Mouse (Mus musculus) forebrain, embryonic 15.5 days (tissue): ENCODE results near the gene Ldhb. TPM values are rescaled to one million over a fixed set of nuclear protein-coding genes. Genes with fewer than 3 reads are reported as not detected.

Source experiments
- ATAC-seq: fragments of 200-750 bp; cut with Nextera tagmentation; replicated peaks from 2 replicates; pipeline ENCODE4 v1.8.0; 2017; ENCODE audit warnings: mild to moderate bottlenecking, moderate TSS enrichment, moderate library complexity
- H3K27ac ChIP-seq: fragments of 300-500 bp; sonication (generic); replicated peaks from 2 replicates; pipeline ENCODE4 v1.5.1; 2015; ENCODE audit warnings: mild to moderate bottlenecking, inconsistent platforms
- H3K27me3 ChIP-seq: fragments of 300-500 bp; sonication (generic); 2 replicates; pipeline ENCODE4 v1.6.1; 2015; ENCODE audit warnings: inconsistent platforms
- H3K36me3 ChIP-seq: fragments of 300-500 bp; sonication (generic); 2 replicates; pipeline ENCODE4 v1.6.1; 2015; ENCODE audit warnings: mild to moderate bottlenecking, inconsistent platforms
- H3K4me1 ChIP-seq: fragments of 300-500 bp; sonication (generic); 2 replicates; pipeline ENCODE4 v1.6.1; 2015; ENCODE audit warnings: inconsistent platforms
- H3K4me2 ChIP-seq: fragments of 300-500 bp; sonication (generic); replicated peaks from 2 replicates; pipeline ENCODE4 v1.6.1; 2015; ENCODE audit warnings: mild to moderate bottlenecking, inconsistent platforms
- H3K4me3 ChIP-seq: fragments of 300-500 bp; sonication (generic); 2 replicates; pipeline ENCODE4 v1.5.1; 2015; ENCODE audit warnings: mild to moderate bottlenecking, inconsistent platforms
- H3K9ac ChIP-seq: fragments of 300-500 bp; sonication (generic); replicated peaks from 2 replicates; pipeline ENCODE4 v1.6.1; 2015; ENCODE audit warnings: mild to moderate bottlenecking, inconsistent platforms
- H3K9me3 ChIP-seq: fragments of 300-500 bp; sonication (generic); 2 replicates; pipeline ENCODE4 v1.6.1; 2016; ENCODE audit warnings: inconsistent platforms
- WGBS: fragments of 180-500 bp; shearing (Covaris S2); methylation state at CpG from one replicate; pipeline ENCODE4 v1.1.7; 2015; ENCODE audit warnings: mixed read lengths; 5-methylcytosine and 5-hydroxymethylcytosine counted together
- polyA plus RNA-seq: library from polyadenylated mRNA; unstranded; fragments of >200 nt; fragmentation: Nextera tagmentation; extraction: Ambion mirVana; gene quantifications from 2 replicates; pipeline ENCODE4 v1.2.1, GENCODE M21; 2015

Gene Ldhb
- 488 and 489 TPM in 2 replicates for polyA plus RNA-seq

DNA sequence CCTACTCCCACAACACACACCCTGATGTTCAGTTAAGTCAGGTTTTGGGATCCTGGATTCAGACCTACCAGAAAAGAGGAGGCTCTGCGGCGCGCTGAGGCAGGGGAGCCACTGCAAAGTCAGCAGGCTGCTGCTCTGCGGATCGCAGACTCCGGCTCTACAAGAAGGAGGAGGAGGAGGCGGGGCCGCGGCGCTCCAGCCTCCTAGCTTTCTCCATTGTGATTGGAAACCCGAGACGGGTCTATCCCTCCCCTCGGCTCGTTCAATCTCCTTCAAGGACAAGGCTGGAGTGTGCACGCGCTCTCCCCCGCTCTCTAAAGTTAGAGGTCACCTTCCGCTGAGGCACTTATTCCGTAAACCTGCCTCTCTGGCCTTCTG lies at the start of gene Ldhb:
Gene Ldhb, minus strand, starts transcription at position 173 of the 378 bp plus-strand sequence.
- no peaks in the 10 kb centered on the region for H3K36me3 ChIP-seq
- H3K4me3 ChIP-seq: peak within 1 kb of the TSS; percentile 72
- WGBS: under 1% methylated on average over 18 of the region's 19 CpGs
- peaks cover 9% of the 10 kb centered on the region; the same call in 1 of the 2 replicates for H3K27me3 ChIP-seq
- ATAC-seq: peak; percentile 99
- H3K9me3 ChIP-seq: no peaks in the 10 kb centered on the region
- peaks cover 30% of the 10 kb centered on the region for H3K4me1 ChIP-seq
- H3K9ac ChIP-seq: peak within 1 kb of the TSS; percentile 71
- peak within 1 kb of the TSS; percentile 74 for H3K27ac ChIP-seq
- peak within 1 kb of the TSS; percentile 80 for H3K4me2 ChIP-seq

DNA sequence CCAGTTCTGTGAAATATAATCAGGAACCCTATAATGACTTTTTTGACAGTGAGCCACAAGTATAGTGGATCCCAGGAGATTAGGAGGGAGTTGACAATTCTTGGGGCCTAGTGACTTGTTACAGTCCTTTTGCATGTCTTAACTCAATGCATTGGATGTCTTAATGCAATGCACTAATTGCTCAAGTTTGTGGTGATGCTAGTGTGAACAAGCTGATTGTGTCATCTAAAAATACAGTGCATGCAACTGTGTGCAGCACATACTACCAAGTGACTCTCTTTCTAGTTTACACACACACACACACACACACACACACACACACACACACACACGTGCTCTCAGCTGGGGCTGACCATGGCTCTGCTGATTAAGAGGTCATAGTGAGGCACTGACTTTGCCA lies 48.2 kb upstream of the Ldhb start:
- ATAC-seq: no peak
- no peak overlapping the region for H3K4me2 ChIP-seq
- no peaks in the 10 kb centered on the region for H3K4me1 ChIP-seq
- H3K36me3 ChIP-seq: no peaks in the 10 kb centered on the region
- no peaks in the 10 kb centered on the region for H3K9me3 ChIP-seq
- no peak overlapping the region for H3K9ac ChIP-seq
- no peak overlapping the region for H3K4me3 ChIP-seq
- 84% methylated on average over 1 of the region's 1 CpGs for WGBS
- no peaks in the 10 kb centered on the region for H3K27me3 ChIP-seq
- no peak overlapping the region for H3K27ac ChIP-seq

DNA sequence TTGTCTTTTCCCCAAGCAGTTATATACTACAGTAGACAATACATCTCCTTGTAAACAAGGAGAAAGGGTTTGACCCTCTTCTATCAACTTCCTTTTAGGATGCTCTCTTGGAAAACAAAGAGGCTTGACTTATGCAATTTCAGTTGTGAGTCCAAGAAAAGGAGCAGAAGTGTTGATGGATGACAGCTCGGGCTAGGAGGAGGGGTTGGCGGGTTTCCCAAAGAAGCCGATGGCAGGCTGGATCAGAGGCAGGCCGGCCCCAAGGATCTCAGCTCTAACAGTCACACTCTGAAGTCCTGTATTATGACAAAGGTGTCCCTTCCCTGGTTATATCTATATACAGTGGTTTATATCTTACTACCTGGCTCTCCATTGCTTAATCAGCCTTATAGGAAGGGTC lies 43.7 kb upstream of the Ldhb start:
- H3K27me3 ChIP-seq: no peaks in the 10 kb centered on the region
- ATAC-seq: no peak
- H3K27ac ChIP-seq: no peak overlapping the region
- H3K9ac ChIP-seq: no peak overlapping the region
- H3K36me3 ChIP-seq: no peaks in the 10 kb centered on the region
- no peak overlapping the region for H3K4me3 ChIP-seq
- no peaks in the 10 kb centered on the region for H3K4me1 ChIP-seq
- no peaks in the 10 kb centered on the region for H3K9me3 ChIP-seq
- no peak overlapping the region for H3K4me2 ChIP-seq
- WGBS: 80% methylated on average over 4 of the region's 4 CpGs

DNA sequence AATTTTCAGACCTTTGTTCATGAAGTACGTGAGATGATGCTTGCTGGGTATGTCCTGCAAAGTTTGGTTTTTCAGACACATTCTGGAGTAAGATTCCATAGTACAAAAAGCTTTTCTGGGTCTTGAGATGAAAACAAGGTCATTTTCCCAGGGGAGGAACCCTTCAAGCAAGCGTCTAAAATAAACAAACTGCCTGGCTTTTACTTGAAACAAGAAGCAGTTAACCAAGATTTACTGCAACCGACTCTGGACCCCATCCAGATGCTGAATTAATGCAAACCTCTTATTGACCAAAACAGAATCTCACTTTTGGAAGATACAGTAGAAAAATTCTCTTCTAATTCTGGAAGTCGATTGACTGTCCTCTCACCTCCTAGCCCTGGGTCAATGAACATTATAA lies 43.1 kb upstream of the Ldhb start:
- H3K27me3 ChIP-seq: no peaks in the 10 kb centered on the region
- no peak overlapping the region for H3K4me3 ChIP-seq
- H3K9ac ChIP-seq: no peak overlapping the region
- no peak overlapping the region for H3K4me2 ChIP-seq
- H3K36me3 ChIP-seq: no peaks in the 10 kb centered on the region
- H3K4me1 ChIP-seq: no peaks in the 10 kb centered on the region
- WGBS: 82% methylated on average over 4 of the region's 4 CpGs
- no peak for ATAC-seq
- no peak overlapping the region for H3K27ac ChIP-seq
- no peaks in the 10 kb centered on the region for H3K9me3 ChIP-seq

DNA sequence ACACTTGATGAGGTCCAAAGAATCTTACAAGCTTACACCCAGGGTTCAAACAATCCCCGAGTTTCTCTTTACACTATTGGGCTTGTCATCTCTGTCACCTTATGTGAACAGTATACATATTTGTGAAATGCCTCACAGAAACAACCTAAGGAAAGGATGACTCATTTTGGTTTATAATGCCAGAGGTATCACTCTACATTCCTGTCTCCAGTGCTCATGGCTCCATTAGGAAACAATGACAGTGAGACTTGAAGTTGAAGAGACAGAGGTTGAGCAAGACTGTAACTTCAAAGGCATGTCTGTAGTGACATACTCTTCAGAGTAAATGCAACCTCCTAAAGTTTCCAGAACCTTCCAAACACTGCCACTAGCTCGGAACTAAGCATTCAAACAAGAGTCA lies 40.6 kb upstream of the Ldhb start:
- H3K4me3 ChIP-seq: no peak overlapping the region
- no peaks in the 10 kb centered on the region for H3K36me3 ChIP-seq
- H3K4me1 ChIP-seq: no peaks in the 10 kb centered on the region
- no peaks in the 10 kb centered on the region for H3K9me3 ChIP-seq
- H3K9ac ChIP-seq: no peak overlapping the region
- H3K27ac ChIP-seq: no peak overlapping the region
- 91% methylated on average over 2 of the region's 2 CpGs for WGBS
- no peak overlapping the region for H3K4me2 ChIP-seq
- no peaks in the 10 kb centered on the region for H3K27me3 ChIP-seq
- no peak for ATAC-seq

DNA sequence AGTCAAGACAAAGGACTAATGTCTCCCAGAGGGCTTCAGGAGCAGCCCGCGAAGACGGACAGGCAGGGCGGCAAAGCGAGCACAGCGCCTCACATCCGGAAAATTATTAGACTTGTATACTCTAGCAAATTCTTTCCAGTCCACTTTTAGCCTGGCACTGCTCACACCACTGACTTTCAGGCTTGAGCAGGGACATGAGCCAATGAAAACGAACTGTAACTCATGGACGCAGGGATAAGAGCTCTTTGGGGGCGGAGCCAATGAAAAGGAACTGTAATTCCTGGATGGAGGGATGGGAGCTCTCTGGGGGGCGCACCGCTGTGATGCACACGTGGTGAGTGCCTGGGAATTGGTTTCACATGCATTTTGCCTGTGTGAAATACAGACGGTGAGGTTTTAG lies 37.4 kb upstream of the Ldhb start:
- Histone ChIP-seq H3K4me1 (no peaks in the 10 kb centered on the region), H3K4me2 (peak overlapping the region; percentile 11; the same call in 1 of the 2 replicates), H3K9me3 (no peaks in the 10 kb centered on the region), H3K27ac (no peak overlapping the region), H3K36me3 (no peaks in the 10 kb centered on the region), H3K27me3 (no peaks in the 10 kb centered on the region), H3K4me3 (no peak overlapping the region), H3K9ac (no peak overlapping the region)
- WGBS: 56% methylated on average over 14 of the region's 14 CpGs
- no peak for ATAC-seq

DNA sequence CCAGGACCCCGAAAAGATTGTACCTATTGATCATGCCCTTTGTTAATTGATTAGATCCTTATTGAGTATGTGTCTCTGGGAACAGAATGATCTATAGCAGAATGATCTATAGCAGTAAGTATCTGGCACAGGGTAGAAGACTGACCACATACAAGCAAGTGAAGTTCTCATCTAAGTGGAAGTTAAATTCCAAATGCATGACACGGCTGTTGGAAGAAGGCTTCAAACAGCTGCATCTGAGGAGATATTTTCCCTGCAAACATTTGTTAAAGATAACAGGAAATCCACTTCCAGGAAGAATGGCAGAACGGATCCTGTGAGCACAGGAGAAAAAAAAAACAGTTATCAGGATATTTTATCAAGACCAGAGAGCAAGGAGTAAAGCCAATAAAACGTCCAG lies 35.9 kb upstream of the Ldhb start:
- no peaks in the 10 kb centered on the region for H3K9me3 ChIP-seq
- H3K4me1 ChIP-seq: no peaks in the 10 kb centered on the region
- no peaks in the 10 kb centered on the region for H3K36me3 ChIP-seq
- H3K9ac ChIP-seq: no peak overlapping the region
- H3K27ac ChIP-seq: no peak overlapping the region
- H3K4me2 ChIP-seq: no peak overlapping the region
- WGBS: 87% methylated on average over 4 of the region's 4 CpGs
- no peak overlapping the region for H3K4me3 ChIP-seq
- ATAC-seq: no peak
- no peaks in the 10 kb centered on the region for H3K27me3 ChIP-seq

DNA sequence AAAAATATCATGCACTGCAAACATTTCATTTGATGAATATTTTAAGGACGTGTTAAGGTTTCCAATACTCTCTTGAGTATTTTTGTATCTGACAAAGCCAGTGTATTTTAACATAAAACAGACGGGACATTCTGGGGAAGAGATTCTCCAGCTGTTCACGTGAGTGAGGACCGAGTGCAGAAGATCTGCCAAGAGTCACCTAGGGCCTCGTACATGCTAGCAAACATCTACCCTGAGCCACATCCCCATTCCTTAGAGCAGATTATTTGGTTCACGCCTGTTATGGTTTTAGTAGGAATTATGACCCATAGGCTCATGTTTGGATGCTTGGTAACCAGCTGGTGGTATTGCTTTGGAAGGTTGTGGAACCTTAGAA lies 35.0 kb upstream of the Ldhb start:
- no peak overlapping the region for H3K27ac ChIP-seq
- H3K4me2 ChIP-seq: no peak overlapping the region
- no peaks in the 10 kb centered on the region for H3K36me3 ChIP-seq
- no peaks in the 10 kb centered on the region for H3K27me3 ChIP-seq
- ATAC-seq: no peak
- no peak overlapping the region for H3K4me3 ChIP-seq
- H3K9ac ChIP-seq: no peak overlapping the region
- H3K9me3 ChIP-seq: no peaks in the 10 kb centered on the region
- no peaks in the 10 kb centered on the region for H3K4me1 ChIP-seq
- WGBS: 92% methylated on average over 6 of the region's 6 CpGs

DNA sequence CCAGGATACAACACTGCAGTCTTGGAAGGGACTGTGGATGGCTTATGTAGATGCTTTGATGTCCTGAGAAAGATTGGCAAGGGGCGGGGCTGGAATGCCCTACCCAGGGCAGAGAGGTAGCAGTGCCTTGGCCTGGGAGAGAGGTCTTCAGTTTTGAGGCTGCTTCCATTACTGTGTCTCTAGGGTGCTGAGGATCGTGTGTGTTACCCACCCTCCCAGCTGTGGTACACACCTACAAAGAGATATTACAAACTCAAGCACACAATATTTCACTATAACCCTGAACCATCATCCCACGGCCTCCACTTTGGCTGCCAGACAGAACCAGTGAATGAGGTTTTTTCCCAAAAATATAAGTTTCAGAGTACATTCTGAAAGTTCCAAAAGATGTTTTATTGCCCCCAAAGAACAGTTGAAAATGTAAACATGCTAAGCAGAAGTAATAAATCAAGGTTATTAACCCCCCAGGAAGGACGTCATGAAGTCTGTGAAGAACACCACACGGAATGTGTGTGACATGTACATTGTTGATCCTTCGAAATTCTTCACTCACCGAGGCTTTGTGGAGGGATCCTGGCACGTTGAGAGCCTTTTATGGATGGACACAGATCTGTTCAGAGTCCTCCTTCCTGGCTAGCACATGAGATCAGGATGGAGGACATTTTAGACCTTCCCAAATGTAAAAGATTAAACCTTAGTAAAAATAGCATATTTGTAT lies 34.5 kb upstream of the Ldhb start:
- H3K36me3 ChIP-seq: no peaks in the 10 kb centered on the region
- WGBS: 84% methylated on average over 8 of the region's 8 CpGs
- no peak for ATAC-seq

DNA sequence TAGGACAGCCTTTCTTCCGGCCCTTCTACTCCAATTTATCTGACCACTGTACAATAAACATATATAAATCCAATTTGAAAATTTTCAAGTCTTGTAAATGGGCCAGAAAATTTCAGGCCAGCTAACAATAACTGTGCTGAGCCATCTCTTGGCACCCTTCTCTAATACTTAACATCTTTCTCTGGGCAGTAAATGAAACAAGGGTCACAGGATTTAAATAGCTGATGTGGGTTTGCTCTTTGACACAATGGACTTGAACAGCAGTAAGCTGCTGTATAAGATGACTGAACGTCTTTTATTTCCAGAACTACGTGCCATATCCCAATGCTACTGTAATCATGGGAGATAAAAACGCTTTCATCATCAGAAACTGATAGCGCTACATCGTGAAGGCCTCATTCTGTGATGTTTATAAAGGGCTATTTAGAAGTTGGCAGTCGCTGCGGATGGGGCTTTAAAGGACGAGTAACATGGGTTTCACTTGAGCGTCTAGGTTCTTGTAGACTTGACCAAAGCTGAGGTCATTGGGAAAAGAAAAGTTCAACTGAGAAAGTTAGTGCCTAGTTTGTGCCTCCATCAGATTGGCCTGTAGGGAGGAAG lies 32.9 kb upstream of the Ldhb start:
- H3K27me3 ChIP-seq: no peaks in the 10 kb centered on the region
- H3K36me3 ChIP-seq: no peaks in the 10 kb centered on the region
- no peaks in the 10 kb centered on the region for H3K9me3 ChIP-seq
- no peak overlapping the region for H3K9ac ChIP-seq
- H3K4me3 ChIP-seq: no peak overlapping the region
- H3K4me1 ChIP-seq: no peaks in the 10 kb centered on the region
- H3K4me2 ChIP-seq: no peak overlapping the region
- 88% methylated on average over 10 of the region's 10 CpGs for WGBS
- H3K27ac ChIP-seq: no peak overlapping the region
- no peak for ATAC-seq

More for the DNA sequence above, 34.5 kb upstream of the Ldhb start:
- Histone ChIP-seq H3K4me1 (no peaks in the 10 kb centered on the region), H3K4me2 (no peak overlapping the region), H3K27me3 (no peaks in the 10 kb centered on the region), H3K9ac (no peak overlapping the region), H3K27ac (no peak overlapping the region), H3K4me3 (no peak overlapping the region), H3K9me3 (no peaks in the 10 kb centered on the region)

DNA sequence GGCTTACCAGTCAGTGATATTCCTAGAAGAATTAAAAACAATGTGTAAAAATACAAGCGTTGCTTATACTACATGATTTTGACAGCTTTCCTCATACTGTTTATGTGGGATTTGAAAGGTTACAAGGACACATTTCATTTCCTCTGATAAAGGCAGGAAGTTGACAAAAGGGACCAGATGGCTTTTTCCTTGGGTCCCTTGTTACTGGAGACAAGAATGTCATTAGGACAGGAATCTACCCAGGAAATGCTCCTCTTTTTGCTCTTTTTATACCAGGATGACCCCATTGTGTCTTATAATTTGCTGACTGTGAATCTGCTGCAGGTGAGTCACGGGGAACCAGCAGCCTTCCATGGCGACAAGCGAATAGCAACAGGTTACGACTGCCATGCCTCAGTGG lies 32.4 kb upstream of the Ldhb start:
- 91% methylated on average over 5 of the region's 5 CpGs for WGBS
- H3K27me3 ChIP-seq: no peaks in the 10 kb centered on the region
- H3K9ac ChIP-seq: no peak overlapping the region
- no peaks in the 10 kb centered on the region for H3K36me3 ChIP-seq
- no peak for ATAC-seq
- H3K4me1 ChIP-seq: no peaks in the 10 kb centered on the region
- no peak overlapping the region for H3K27ac ChIP-seq
- H3K4me3 ChIP-seq: no peak overlapping the region
- H3K9me3 ChIP-seq: no peaks in the 10 kb centered on the region
- H3K4me2 ChIP-seq: no peak overlapping the region

DNA sequence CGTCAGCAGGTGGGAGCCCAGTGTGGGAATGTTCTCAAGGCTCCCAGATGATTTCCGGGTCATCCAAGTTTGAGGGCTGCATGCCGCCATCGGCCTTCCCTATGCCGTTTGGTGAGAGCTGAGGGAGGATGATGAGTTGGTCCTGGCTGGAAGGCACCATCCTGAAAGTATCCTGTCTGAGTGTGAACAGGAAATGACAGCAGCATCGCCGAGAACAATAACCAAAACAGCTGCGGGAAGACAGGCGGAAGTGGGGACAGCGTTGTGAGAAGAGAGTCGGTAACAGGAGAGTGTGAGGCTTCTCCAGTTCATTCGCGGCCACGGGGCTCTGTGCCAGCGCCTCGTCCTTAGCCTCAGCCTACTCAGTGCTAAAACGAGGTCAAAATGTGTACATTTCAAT lies 30.7 kb upstream of the Ldhb start:
- Histone ChIP-seq H3K4me3 (no peak overlapping the region), H3K27me3 (no peaks in the 10 kb centered on the region), H3K27ac (no peak overlapping the region), H3K36me3 (no peaks in the 10 kb centered on the region), H3K9ac (no peak overlapping the region), H3K9me3 (no peaks in the 10 kb centered on the region), H3K4me2 (no peak overlapping the region), H3K4me1 (no peaks in the 10 kb centered on the region)
- 78% methylated on average over 17 of the region's 17 CpGs for WGBS
- no peak for ATAC-seq

DNA sequence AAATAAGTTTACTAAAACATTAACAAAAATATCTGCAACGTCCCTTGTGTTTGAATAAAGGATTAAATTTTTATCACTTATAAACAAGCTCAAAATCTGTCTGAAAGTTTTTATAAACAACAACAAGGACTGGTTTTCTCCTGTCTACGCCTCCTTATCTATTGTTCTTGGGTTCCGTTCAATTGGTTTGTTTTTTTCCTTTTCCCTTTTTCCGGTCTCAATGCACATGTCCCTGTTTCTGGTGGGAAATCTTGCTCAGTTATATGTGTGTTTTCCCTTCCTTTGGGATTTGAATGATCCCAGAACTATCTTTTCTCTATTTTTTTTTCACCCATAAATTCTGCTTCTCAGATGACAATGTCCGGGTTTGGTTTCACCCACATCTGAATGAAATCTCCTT lies 25.7 kb upstream of the Ldhb start:
- Histone ChIP-seq H3K36me3 (no peaks in the 10 kb centered on the region), H3K27ac (no peak overlapping the region), H3K4me3 (no peak overlapping the region), H3K9ac (no peak overlapping the region), H3K4me2 (no peak overlapping the region), H3K4me1 (no peaks in the 10 kb centered on the region), H3K27me3 (no peaks in the 10 kb centered on the region), H3K9me3 (no peaks in the 10 kb centered on the region)
- 86% methylated on average over 5 of the region's 5 CpGs for WGBS
- ATAC-seq: no peak
